8 mouse cellular contexts compared by ENCODE assay signal in the genomic region with DNA sequence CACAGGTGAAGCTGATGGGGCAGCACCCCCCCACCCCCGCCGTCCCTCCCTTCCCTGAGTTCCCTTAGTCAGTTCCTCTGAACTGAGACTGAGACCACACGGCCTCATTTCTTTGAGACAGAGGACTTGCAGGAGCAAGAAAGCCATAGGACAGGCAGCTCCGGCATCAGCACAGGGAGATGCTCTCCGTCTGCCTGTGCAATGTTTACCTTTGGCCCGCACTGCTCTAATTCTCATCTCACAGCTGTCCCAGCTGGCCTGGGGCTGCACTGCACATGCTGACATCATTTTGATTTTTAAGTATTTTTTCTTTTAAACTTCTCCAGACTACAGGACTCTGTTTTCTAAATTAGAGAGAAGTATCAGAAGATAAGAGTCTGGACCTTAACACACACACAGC. TPM values are rescaled to one million over a fixed set of nuclear protein-coding genes. Genes with fewer than 3 reads are reported as not detected.
DNase-seq lines count a peak whose midpoint lies in the region; ATAC-seq lines count a peak whose summit lies in the region.

No protein-coding gene starts in this region.

- H3K4me2 ChIP-seq in forebrain, embryonic 12.5 days, result peak overlapping the region; percentile 87
- peak overlapping the region; percentile 89 for H3K4me2 ChIP-seq in liver, embryonic 11.5 days

- peaks cover 55% of the 10 kb centered on the region for H3K4me1 ChIP-seq in megakaryocyte, embryonic 14.5 days
- peaks cover 38% of the 10 kb centered on the region for H3K4me1 ChIP-seq in forebrain, embryonic 12.5 days
- peaks cover 18% of the 10 kb centered on the region for H3K4me1 ChIP-seq in liver, embryonic 11.5 days (replicated peaks; ENCODE audit: control insufficient read depth, insufficient read depth, low read length)

- WGBS in forebrain, embryonic 12.5 days, result 45% methylated on average over 6 of the region's 6 CpGs
- 38% methylated on average over 6 of the region's 6 CpGs for WGBS in liver, embryonic 11.5 days

- peak overlapping the region; percentile 97 for H3K4me3 ChIP-seq in megakaryocyte, embryonic 14.5 days (replicated peaks)
- peak overlapping the region; percentile 80 for H3K4me3 ChIP-seq in forebrain, embryonic 12.5 days (replicated peaks)
- H3K4me3 ChIP-seq in liver, embryonic 11.5 days (ENCODE audit: low read depth, low read length), result peak overlapping the region; percentile 84

- peak overlapping the region; percentile 78 for H3K9ac ChIP-seq in forebrain, embryonic 12.5 days
- H3K9ac ChIP-seq in liver, embryonic 11.5 days (ENCODE audit: low read depth, low read length), result peak overlapping the region; percentile 59

- no peak for ATAC-seq in megakaryocyte, adult 5-6 weeks (ENCODE audit: poor library complexity, severe bottlenecking)
- no peak for ATAC-seq in forebrain, embryonic 12.5 days (ENCODE audit: low FRiP score)
- no peak for ATAC-seq in liver, embryonic 11.5 days (replicated peaks; ENCODE audit: low FRiP score)

- H3K36me3 ChIP-seq in megakaryocyte, embryonic 14.5 days (replicated peaks; ENCODE audit: low read length), result peaks cover 48% of the 10 kb centered on the region
- H3K36me3 ChIP-seq in forebrain, embryonic 12.5 days (replicated peaks), result peaks cover 38% of the 10 kb centered on the region
- H3K36me3 ChIP-seq in liver, embryonic 11.5 days (ENCODE audit: control insufficient read depth, insufficient read depth, low read length), result peaks cover 42% of the 10 kb centered on the region

- H3K27ac ChIP-seq in forebrain, embryonic 12.5 days, result no peak overlapping the region
- H3K27ac ChIP-seq in liver, embryonic 11.5 days (ENCODE audit: low read depth, low read length), result no peak overlapping the region

- no peaks in the 10 kb centered on the region for H3K27me3 ChIP-seq in megakaryocyte, embryonic 14.5 days (replicated peaks)
- H3K27me3 ChIP-seq in forebrain, embryonic 12.5 days, result no peaks in the 10 kb centered on the region
- no peaks in the 10 kb centered on the region for H3K27me3 ChIP-seq in liver, embryonic 11.5 days (replicated peaks; ENCODE audit: control insufficient read depth, insufficient read depth, low read length)

- no peak for DNase-seq in liver, embryonic 11.5 days (ENCODE audit: low spot score)
- DNase-seq in yolk sac, embryonic 10.5 days (ENCODE audit: low spot score), result peak; percentile 24
- DNase-seq in cerebellum, adult 9-11 months, result no peak
- DNase-seq in adrenal gland, adult (ENCODE audit: inconsistent age in 2 of 2, low spot score in 1 of 2), result no peak
- no peak for DNase-seq in layer of hippocampus, postnatal 36 days

- H3K9me3 ChIP-seq in megakaryocyte, embryonic 14.5 days, result no peaks in the 10 kb centered on the region
- no peaks in the 10 kb centered on the region for H3K9me3 ChIP-seq in forebrain, embryonic 12.5 days
- H3K9me3 ChIP-seq in liver, embryonic 11.5 days (ENCODE audit: control insufficient read depth, low read length), result no peaks in the 10 kb centered on the region

RNA-seq across cellular contexts. Expression of a gene that starts 2.5 kb away (rescaled TPM):
- 1.5 TPM in 1 of 2 replicates, not detected in the other for polyA plus RNA-seq in megakaryocyte, embryonic 14.5 days (2012; ENCODE audit: insufficient read depth, low replicate concordance)
- 64.0 and 74.3 TPM in 2 replicates for total RNA-seq in megakaryocyte, adult 5-6 weeks (2015)
- total RNA-seq in megakaryocyte, adult 5-6 weeks (2017), result 51.9 and 58.9 TPM in 2 replicates
- 82.4 and 93.9 TPM in 2 replicates for polyA plus RNA-seq in forebrain, embryonic 12.5 days (2016; fragmentation: Nextera tagmentation; extraction: Ambion mirVana)
- 94.5 and 99.7 TPM in 2 replicates for polyA plus RNA-seq in liver, embryonic 11.5 days (2014; fragmentation: Nextera tagmentation; extraction: Ambion mirVana)
- 1 to 10 TPM; 1.3 to 1.5 TPM for total RNA-seq in layer of hippocampus, postnatal 36 days (2021)

RNA-seq across cellular contexts. Expression of a gene that starts 20.8 kb away (rescaled TPM):
- 1.1 and 2.4 TPM in 2 replicates for polyA plus RNA-seq in megakaryocyte, embryonic 14.5 days (2012; ENCODE audit: insufficient read depth, low replicate concordance)
- 17.5 and 17.7 TPM in 2 replicates for total RNA-seq in megakaryocyte, adult 5-6 weeks (2015)
- total RNA-seq in megakaryocyte, adult 5-6 weeks (2017), result 25.7 and 38.1 TPM in 2 replicates
- 11.5 and 13.0 TPM in 2 replicates for polyA plus RNA-seq in forebrain, embryonic 12.5 days (2016; fragmentation: Nextera tagmentation; extraction: Ambion mirVana)
- 12.6 and 13.4 TPM in 2 replicates for polyA plus RNA-seq in liver, embryonic 11.5 days (2014; fragmentation: Nextera tagmentation; extraction: Ambion mirVana)
- 10 to 100 TPM in 1 of 2 experiments, 1 to 10 TPM in 1; 9.7 to 14.8 TPM for total RNA-seq in layer of hippocampus, postnatal 36 days (2021)

Comparison
In these comparisons a context has a peak if more than half of its experiments do, and no peak if none do; other contexts are left out.
1. RNA of a gene that starts 2.5 kb away (polyA plus RNA-seq): 94.5 to 99.7 TPM in liver, embryonic 11.5 days and 82.4 to 93.9 TPM in forebrain, embryonic 12.5 days; 1.5 TPM in megakaryocyte, embryonic 14.5 days; every median in the first group is over 10 times any median in the second.
2. Peak in every context shown above with its lines, with median percentiles within 50 percentile points of each other: H3K4me3 ChIP-seq.